Mouse (Mus musculus) erythroblast, embryonic 14.5 days (primary cell): ENCODE results near the gene Farsa. TPM values are rescaled to one million over a fixed set of nuclear protein-coding genes. Genes with fewer than 3 reads are reported as not detected.

Experiments used
- H3K27me3 ChIP-seq: 2 replicates; pipeline ENCODE4 v1.6.1; 2012; ENCODE audit warnings: inconsistent platforms; ENCODE audit not compliant: control insufficient read depth
- H3K36me3 ChIP-seq: 2 replicates; pipeline ENCODE4 v1.6.1; 2012; ENCODE audit warnings: mild to moderate bottlenecking, inconsistent platforms; ENCODE audit not compliant: control insufficient read depth
- H3K4me1 ChIP-seq: 2 replicates; pipeline ENCODE4 v1.6.1; 2012; ENCODE audit warnings: inconsistent platforms; ENCODE audit not compliant: control insufficient read depth
- H3K4me3 ChIP-seq: replicated peaks from 2 replicates; pipeline ENCODE3; 2012; ENCODE audit warnings: moderate library complexity, mild to moderate bottlenecking, inconsistent platforms
- H3K9me3 ChIP-seq: 2 replicates; pipeline ENCODE4 v1.6.1; 2012; ENCODE audit warnings: low read length, inconsistent platforms, mixed read lengths; ENCODE audit not compliant: control insufficient read depth
- GATA1 ChIP-seq: IDR thresholded peaks from 2 replicates; pipeline ENCODE4 v1.6.1; 2012; ENCODE audit warnings: low read length, inconsistent platforms, mixed read lengths
- TAL1 ChIP-seq: IDR thresholded peaks from 3 replicates; pipeline ENCODE4 v1.6.1; 2012; ENCODE audit warnings: low read length, inconsistent platforms, mixed read lengths
- polyA plus RNA-seq: library from polyadenylated mRNA; stranded (reverse); fragments of >175 nt; gene quantifications from 2 replicates; pipeline ENCODE4 v1.2.3, GENCODE M21; 2012

Gene Farsa
- polyA plus RNA-seq, 1 experiment: 9.0 TPM

DNA sequence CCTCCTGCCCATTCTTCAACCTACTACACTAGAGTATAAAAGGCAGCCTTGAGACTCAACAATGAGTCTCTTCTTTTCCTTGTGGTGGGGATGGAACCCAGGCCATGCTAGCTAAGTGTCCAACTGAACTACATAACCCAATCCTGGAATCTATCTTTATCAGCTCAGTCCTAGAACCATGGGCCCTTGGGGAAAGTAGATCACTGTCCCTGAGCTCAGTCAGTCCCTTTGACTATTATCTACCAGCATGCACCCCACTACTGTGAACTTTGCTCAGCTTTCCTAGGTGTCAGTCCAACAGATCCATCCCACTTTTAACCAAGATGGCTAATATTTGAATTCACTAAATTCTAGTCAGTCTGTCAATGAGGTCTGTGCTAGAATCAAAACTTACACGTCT lies 15.3 kb upstream of the Farsa start:
- peaks cover 87% of the 10 kb centered on the region for H3K4me1 ChIP-seq
- H3K27me3 ChIP-seq: no peaks in the 10 kb centered on the region
- peaks cover 96% of the 10 kb centered on the region for H3K36me3 ChIP-seq
- H3K9me3 ChIP-seq: no peaks in the 10 kb centered on the region
- no peak for TF ChIP-seq GATA1
- H3K4me3 ChIP-seq: no peak overlapping the region

DNA sequence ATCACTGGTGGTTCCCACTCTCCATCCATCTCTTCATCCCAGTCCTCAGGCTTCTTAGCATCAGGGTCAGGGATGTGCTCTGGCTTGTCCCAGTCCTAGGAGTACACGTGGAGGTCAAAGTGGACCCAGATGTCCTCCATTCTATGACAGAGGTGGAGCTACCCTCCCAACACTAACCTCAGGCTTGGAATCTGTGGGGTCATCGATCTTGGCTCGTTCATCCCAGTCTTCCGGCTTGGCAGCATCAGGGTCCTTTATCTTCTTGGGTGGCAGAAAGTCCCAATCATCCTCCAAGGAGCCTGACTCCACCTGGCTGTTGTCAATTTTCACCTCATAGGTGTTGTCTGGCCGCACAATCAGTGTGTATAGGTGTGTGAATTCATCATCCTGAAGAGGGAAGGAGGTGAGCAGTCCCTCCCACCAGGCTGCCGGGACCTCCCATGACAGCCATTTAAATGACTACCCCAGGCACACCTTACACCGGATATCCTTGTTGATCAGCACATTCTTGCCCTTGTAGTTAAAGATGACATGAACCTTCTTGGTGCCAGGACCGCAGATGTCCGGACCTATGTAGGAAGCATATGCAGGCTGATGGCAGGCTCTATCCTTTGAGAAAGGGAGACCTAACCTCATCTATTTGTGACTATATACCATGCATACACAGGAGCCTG lies 12.3 kb upstream of the Farsa start:
- H3K9me3 ChIP-seq: no peaks in the 10 kb centered on the region
- no peak for TF ChIP-seq TAL1
- no peak for TF ChIP-seq GATA1
- H3K36me3 ChIP-seq: peaks cover 65% of the 10 kb centered on the region
- H3K4me3 ChIP-seq: peak overlapping the region; percentile 79
- H3K27me3 ChIP-seq: no peaks in the 10 kb centered on the region
- peaks cover 72% of the 10 kb centered on the region for H3K4me1 ChIP-seq

DNA sequence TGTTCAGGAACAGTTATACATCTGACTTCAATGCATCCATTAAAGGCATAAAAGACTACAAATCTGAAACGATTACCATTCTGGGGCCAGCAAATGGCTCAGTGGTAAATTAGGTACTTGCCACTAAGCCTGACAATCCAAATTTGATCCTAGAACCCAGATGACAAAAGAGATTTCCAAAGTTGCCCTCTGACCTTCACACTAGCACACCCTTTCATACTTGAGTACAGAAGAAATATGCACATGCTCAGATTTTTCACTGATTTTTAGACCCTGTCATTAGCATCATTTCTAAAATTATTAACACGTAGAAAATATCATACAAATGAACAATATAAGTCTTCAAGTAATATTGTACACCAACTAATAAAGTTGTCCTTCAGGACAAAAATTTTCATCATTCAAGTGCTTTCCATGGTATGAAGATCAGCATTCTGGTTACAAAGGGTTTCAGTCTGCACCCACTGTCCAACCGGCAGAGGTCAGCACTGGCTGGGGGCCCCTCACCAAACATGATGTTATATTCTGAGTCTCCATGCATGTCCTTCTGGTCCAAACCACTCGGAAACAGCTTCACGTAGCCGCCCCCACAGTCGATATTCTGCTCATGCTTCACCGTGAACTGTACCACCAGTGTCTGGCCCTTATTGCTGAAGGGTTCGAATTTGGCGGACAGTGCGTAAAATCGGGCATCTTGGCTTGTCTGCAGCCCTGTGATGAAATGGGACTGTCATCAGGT lies 11.3 kb upstream of the Farsa start:
- H3K27me3 ChIP-seq: no peaks in the 10 kb centered on the region
- peaks cover 68% of the 10 kb centered on the region for H3K4me1 ChIP-seq
- peak overlapping the region; percentile 79 for H3K4me3 ChIP-seq
- H3K9me3 ChIP-seq: no peaks in the 10 kb centered on the region
- peaks cover 58% of the 10 kb centered on the region for H3K36me3 ChIP-seq
- no peak for TF ChIP-seq TAL1
- TF ChIP-seq GATA1: no peak

DNA sequence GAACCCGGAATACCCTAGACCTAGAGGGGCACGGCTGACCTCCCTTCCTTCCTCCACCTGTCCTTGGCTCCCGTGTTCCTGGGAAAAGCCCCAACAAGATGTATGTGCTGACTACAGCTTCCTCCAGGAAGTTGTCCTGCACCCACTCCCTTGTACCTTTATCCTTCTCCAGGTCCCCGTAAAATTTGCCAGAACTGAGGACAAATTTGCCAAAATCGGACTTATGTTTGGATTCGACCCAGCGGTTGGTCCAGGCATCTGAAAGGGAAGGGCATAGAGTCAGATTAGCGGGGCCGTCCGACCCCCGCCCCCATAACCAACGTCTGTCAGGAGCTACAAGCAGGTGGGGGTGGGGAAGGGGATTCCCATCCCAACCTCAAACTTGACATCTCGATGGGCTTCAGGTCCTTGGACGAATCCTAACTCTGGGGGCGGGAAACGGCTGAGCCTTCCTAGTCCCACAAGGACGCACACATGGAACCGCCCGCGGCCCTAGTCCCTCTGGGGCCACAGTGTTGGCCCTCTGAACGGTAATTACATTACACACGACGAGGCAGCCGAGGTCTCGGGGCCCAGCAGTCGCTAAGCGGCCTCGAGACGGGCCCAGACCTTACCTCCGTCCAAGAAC lies 10.6 kb upstream of the Farsa start:
- Histone ChIP-seq H3K9me3 (no peaks in the 10 kb centered on the region), H3K36me3 (peaks cover 52% of the 10 kb centered on the region), H3K4me3 (peak overlapping the region; percentile 79), H3K27me3 (no peaks in the 10 kb centered on the region), H3K4me1 (peaks cover 62% of the 10 kb centered on the region)
- no peak for TF ChIP-seq TAL1
- no peak for TF ChIP-seq GATA1

DNA sequence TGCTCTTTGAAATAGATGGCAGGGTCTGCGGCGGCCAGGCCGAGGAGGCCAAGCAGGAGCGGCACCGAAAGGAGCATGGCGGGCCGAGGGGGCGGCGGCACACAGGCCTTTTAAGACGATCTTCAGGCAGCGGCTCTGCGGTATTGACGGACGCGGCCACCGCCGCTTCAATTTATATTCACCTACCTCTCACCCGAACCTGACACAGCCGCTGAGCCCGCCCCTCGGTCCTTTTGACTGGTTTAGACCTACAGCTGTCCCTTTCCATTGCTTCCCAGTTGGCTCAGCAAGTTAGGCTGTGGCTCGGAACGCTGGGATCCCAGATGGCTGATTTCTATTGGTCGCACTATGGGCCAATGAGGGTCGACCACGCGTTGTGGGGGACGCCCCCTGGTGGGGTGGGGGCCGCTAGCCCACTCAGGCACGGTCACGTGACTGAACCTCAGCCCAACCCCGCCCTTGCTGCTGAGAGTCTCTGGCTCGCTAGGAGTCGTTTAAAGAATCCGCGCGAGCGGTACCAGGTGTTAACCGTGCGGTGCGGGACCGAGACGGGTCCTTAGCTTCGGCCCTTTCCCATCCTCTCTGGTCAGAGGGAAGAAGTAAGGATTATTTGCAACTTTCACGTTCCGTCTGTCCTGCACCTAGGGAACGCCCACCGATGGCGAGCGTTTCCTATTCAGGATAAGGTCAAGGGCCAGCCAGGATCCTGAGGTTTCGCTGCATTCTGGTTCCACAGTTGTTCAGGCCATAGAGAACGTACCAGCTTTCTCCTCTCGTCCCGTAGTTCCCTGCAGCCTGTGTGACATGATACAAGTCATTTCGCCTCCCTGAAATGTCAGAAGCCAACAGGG lies 9.8 kb upstream of the Farsa start, which contains the start of gene Calr:
Gene Calr (minus strand): TSS at position 213 of the 851 bp plus-strand sequence.
- peak within 1 kb of the TSS; percentile 79 for H3K4me3 ChIP-seq
- H3K4me1 ChIP-seq: peaks cover 54% of the 10 kb centered on the region
- peaks cover 44% of the 10 kb centered on the region for H3K36me3 ChIP-seq
- H3K27me3 ChIP-seq: no peaks in the 10 kb centered on the region
- H3K9me3 ChIP-seq: no peaks in the 10 kb centered on the region
- no peak for TF ChIP-seq TAL1
- no peak for TF ChIP-seq GATA1

DNA sequence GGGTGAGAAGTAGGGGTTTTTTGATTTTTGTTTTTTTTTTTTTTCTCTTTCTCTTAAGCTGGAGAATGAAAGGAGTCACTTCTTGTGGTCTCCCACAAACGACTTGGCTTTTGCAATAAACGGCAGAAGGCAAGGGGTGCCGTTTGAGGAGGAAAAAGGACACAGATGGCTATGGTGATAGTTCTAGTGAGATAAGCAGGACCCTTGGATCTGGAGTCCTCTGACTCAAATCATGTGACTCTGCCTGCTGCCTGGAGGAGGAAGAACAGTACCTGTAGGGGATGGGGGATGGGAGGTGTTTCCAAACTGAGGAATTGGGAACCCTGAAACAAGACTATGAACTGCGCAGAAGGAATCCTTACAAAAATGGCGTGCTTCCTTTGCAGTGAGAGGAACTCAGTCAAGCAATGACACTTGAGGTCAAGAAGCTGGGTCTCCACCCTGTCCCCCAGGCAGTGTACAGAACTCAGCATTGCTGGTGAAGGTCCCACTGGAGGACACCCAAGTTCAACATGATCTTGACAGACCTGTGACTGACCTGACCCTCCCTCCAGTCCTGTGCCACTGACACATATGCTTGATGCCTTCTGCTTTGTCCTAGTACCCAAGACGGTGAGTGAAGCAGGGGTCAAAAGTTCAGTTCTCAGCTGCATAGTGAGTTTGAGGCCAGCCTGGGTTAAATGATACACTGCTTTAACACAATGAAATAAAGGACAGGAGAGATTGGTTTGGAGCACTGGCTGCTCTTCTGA lies 8.9 kb upstream of the Farsa start:
- H3K9me3 ChIP-seq: no peaks in the 10 kb centered on the region
- H3K4me1 ChIP-seq: peaks cover 47% of the 10 kb centered on the region
- H3K27me3 ChIP-seq: no peaks in the 10 kb centered on the region
- H3K4me3 ChIP-seq: peak overlapping the region; percentile 79
- TF ChIP-seq TAL1 (no peak), GATA1 (no peak)
- H3K36me3 ChIP-seq: peaks cover 35% of the 10 kb centered on the region

DNA sequence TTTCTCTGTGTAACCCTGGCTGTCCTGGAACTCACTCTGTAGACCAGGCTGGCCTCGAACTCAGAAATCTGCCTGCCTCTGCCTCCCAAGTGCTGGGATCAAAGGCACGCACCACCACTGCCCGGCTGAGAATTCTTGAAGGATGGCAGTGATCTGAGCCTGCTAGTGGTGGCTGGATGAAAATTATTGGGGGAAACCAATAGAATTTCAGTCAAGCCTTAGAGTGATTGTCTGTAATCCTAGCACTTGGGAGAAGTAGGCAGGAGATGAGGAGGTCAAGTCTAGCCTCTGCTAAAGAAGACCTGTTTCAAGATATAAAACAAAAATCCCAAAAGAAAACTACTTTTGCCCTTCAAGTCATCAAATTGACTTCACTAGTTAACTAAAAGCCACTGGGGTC lies 355 bp upstream of the Farsa start:
- H3K27me3 ChIP-seq: no peaks in the 10 kb centered on the region
- no peak for TF ChIP-seq TAL1
- TF ChIP-seq GATA1: no peak
- H3K4me3 ChIP-seq: peak overlapping the region; percentile 88
- H3K9me3 ChIP-seq: no peaks in the 10 kb centered on the region
- peaks cover 33% of the 10 kb centered on the region for H3K36me3 ChIP-seq
- H3K4me1 ChIP-seq: peaks cover 41% of the 10 kb centered on the region
